Mouse (Mus musculus) bone marrow, adult 2 months (tissue): ENCODE data around the gene Serpina5.

Source experiments
- CTCF ChIP-seq: fragments of 200-500 bp; IDR thresholded peaks from 2 replicates; pipeline ENCODE4 v1.5.1; 2011; ENCODE audit warnings: low read length, control low read depth; ENCODE audit not compliant: control insufficient read depth, insufficient read depth
- POLR2A ChIP-seq: fragments of 200-500 bp; IDR thresholded peaks from 2 replicates; pipeline ENCODE4 v1.6.1; 2011; ENCODE audit warnings: low read depth, mild to moderate bottlenecking, control low read depth, low read length, borderline replicate concordance; ENCODE audit not compliant: control insufficient read depth

- no peak for TF ChIP-seq CTCF
- TF ChIP-seq POLR2A, result no peak
Measured at GRCm38 (mm10) chr12:104064996-104065395, 35.9 kb upstream of the Serpina5 start.
